Mouse (Mus musculus) adrenal gland, postnatal 10 days (tissue): Measurements from ENCODE around the gene Baiap3. TPM values are rescaled to one million over a fixed set of nuclear protein-coding genes. Genes with fewer than 3 reads are reported as not detected.

Experiments
- DNase-seq: peaks from one replicate; pipeline ENCODE4 v3.0.0; 2021; ENCODE audit warnings: mixed read lengths
- microRNA-seq: library from miRNA; unstranded; fragments of <30 nt; microRNA quantifications from one replicate; pipeline ENCODE4 v1.2.0, GENCODE M21; 2021
- total RNA-seq, 2 experiments: library from RNA; stranded (reverse); gene quantifications; 2 replicates each; pipeline ENCODE4 v1.2.3; 2021

Gene Baiap3
- total RNA-seq, 2 experiments from 2014 or later: 6.4 to 11.8 TPM

GRCm38 (mm10) chr17:25210680-25211466 is 45.3 kb downstream of the Baiap3 start:
- peak; percentile 15 for DNase-seq

- DNase-seq: no peak
These were observed 46.2 kb downstream of the Baiap3 start for GRCm38 (mm10) chr17:25210006-25210405.

DNA sequence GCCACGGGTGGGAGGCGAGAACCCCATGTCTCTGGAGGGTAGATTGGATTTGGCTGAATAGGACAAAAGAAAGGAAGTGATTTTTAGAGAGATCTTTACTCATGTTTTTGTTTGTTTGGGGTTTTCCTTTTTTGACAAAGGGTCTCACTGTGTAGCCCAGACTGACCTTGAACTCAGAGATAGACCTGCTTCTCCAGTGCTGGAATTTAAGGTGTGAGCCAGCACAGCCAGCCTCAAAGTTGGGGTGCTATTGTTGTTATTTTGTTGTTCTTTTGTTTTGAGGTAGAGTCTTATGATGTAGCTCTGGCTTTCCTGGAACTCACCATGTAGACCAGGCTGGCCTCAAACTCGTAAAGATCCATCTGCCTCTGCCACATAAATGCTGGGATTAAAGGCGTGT is 53.8 kb downstream of the Baiap3 start:
- DNase-seq: no peak

Small RNA genes within 50 kb of the gene (microRNA-seq; reads per million reads assigned to microRNA genes)
- gene Mir3547: 54.5 reads per million, percentile 36 among the genes with 10 or more reads in this experiment

Other genes with a start within 250 kb of the Baiap3 start
- gene Cramp1l, start 240.6 kb downstream of the Baiap3 start, total RNA-seq: 10 to 100 TPM; 18.7 to 20.0 TPM
- gene Ift140, start 240.3 kb downstream of the Baiap3 start, total RNA-seq: 10 to 100 TPM; 25.0 to 28.2 TPM
- gene Tmem204, start 172.8 kb downstream of the Baiap3 start, total RNA-seq: 10 to 100 TPM; 23.1 to 31.8 TPM
- gene Telo2, start 140.4 kb downstream of the Baiap3 start, total RNA-seq: 10 to 100 TPM; 17.6 to 30.4 TPM
- gene Ptx4, start 135.6 kb downstream of the Baiap3 start, total RNA-seq: under 1 TPM; 0.18 to 0.69 TPM
- 10 to 100 TPM; 29.8 to 33.3 TPM for gene Clcn7, start 123.0 kb downstream of the Baiap3 start, total RNA-seq
- not detected for gene Ccdc154, start 93.9 kb downstream of the Baiap3 start, total RNA-seq
- not detected for gene Gm38655, start 80.9 kb downstream of the Baiap3 start, total RNA-seq
- gene BC003965, start 71.8 kb downstream of the Baiap3 start, total RNA-seq: 10 to 100 TPM; 19.8 to 24.3 TPM
- 10 to 100 TPM; 12.3 to 19.8 TPM for gene Unkl, start 68.0 kb downstream of the Baiap3 start, total RNA-seq
- 10 to 100 TPM; 30.6 to 30.7 TPM for gene Gnptg, start 16.2 kb downstream of the Baiap3 start, total RNA-seq
- 10 to 100 TPM; 22.1 to 22.6 TPM for gene Tsr3, start 16.2 kb downstream of the Baiap3 start, total RNA-seq
- 100 to 1,000 TPM; 221 to 242 TPM for gene Ube2i, start 18.3 kb upstream of the Baiap3 start, total RNA-seq
- gene Prss34, start 42.0 kb upstream of the Baiap3 start, total RNA-seq: 1 to 10 TPM; 1.8 to 2.4 TPM
- not detected for gene Prss28, start 52.3 kb upstream of the Baiap3 start, total RNA-seq
- gene Prss29, start 62.3 kb upstream of the Baiap3 start, total RNA-seq: not detected
- gene Tpsab1, start 89.2 kb upstream of the Baiap3 start, total RNA-seq: 1 to 10 TPM; 3.5 to 4.0 TPM
- gene Tpsb2, start 109.9 kb upstream of the Baiap3 start, total RNA-seq: 10 to 100 TPM in 1 of 2 experiments, 1 to 10 TPM in 1; 9.8 to 11.1 TPM
- gene Tpsg1, start 112.9 kb upstream of the Baiap3 start, total RNA-seq: not detected
- gene Cacna1h, start 177.4 kb upstream of the Baiap3 start, total RNA-seq: 10 to 100 TPM; 23.5 to 46.0 TPM
- gene Tekt4, start 198.3 kb upstream of the Baiap3 start, total RNA-seq: not detected
- under 1 TPM in 1 of 2 experiments, not detected in 1; 0.15 TPM for gene Sstr5, start 240.9 kb upstream of the Baiap3 start, total RNA-seq